Mouse (Mus musculus): Measurements from ENCODE around the gene 5730596B20Rik. TPM values are rescaled to one million over a fixed set of nuclear protein-coding genes. Genes with fewer than 3 reads are reported as not detected.
A peak's percentile ranks its signal among the peaks of the same experiment; 100 is the strongest.

Gene 5730596B20Rik
- total RNA-seq, 1 experiment from 2014 or later = 0.63 TPM

- DNase-seq = peak; percentile 85
Measured at GRCm38 (mm10) chr6:52213119-52213986, 36.1 kb downstream of the 5730596B20Rik start, which contains the start of the genes Hoxa3 and Gm28308. Hoxa3 (minus strand) TSS chr6:52213336. Gm28308 (minus strand) TSS chr6:52213339.

GRCm38 (mm10) chr6:52214271-52214670, 37.0 kb downstream of the 5730596B20Rik start:
- DNase-seq = no peak

GRCm38 (mm10) chr6:52215070-52215469, 37.8 kb downstream of the 5730596B20Rik start:
- DNase-seq = no peak

DNA sequence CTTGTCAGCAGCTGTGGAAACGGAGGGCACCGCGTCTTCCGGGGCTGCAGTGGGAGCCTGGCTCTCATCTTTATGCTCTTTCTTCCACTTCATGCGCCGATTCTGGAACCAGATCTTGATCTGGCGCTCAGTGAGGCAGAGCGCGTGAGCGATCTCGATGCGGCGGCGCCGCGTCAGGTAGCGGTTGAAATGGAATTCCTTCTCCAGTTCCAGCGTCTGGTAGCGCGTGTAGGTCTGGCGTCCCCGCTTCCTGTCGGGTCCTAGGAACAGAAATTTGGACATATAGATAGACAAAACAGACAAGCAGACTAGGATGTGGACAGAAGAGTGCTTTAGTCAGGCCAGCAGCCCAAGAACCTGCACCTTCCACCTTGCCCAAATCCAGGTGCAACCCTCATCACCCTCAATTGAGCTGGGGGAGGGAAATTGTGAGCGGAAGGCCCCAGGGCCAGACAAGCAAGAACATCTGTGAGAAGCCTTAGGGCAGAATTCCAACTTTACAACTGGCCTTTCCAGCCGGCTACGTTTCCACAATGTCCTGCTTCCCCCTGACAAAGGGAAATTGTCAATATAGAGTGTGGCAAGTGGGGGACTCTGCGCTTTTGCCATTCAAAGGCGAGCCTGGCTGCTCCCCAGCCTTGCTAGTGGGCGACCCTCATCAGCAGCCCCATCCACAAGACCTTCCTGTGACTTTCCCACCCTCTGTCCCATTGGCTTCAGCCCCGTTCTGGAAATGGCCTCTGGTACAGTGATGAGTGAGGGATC, 38.7 kb downstream of the 5730596B20Rik start:
- DNase-seq = no peak

GRCm38 (mm10) chr6:52216691-52217458, 39.6 kb downstream of the 5730596B20Rik start:
- DNase-seq = peak; percentile 67

- DNase-seq = peak; percentile 92
Measured at GRCm38 (mm10) chr6:52217459-52217768, 40.1 kb downstream of the 5730596B20Rik start.

- no peak for DNase-seq
Measured at GRCm38 (mm10) chr6:52217895-52218642, 40.8 kb downstream of the 5730596B20Rik start.

DNA sequence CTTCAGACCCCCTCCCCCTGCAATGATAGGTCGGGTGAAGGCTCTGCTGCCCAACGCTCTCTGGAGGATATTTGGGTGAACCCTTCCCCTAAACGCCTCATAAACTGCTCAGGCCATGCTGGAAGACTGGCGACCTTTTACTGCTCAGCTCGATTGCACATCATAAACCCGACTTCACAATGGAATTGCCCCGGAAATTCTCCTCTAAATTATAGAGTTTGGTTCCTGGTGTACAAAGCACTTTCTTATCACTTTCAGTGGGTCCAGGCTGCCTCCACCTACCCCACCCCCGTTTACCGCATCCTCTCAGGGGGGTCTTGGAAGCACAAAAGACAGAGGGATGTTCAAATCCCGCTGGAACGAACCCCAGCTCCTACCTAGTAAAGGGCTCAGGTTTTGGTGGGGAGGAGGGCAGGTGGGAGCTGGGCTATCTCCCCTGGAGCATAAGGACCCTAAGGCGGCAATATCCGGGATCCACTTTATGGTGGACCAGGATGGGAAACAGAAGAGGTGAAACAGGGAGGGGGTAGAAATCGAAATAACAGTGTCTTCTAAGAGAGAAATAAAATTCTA, 41.4 kb downstream of the 5730596B20Rik start:
- no peak for DNase-seq

- no peak for DNase-seq
Measured at GRCm38 (mm10) chr6:52219234-52219942, 42.1 kb downstream of the 5730596B20Rik start.

GRCm38 (mm10) chr6:52220003-52220864, 42.9 kb downstream of the 5730596B20Rik start:
- DNase-seq = peak; percentile 57

DNA sequence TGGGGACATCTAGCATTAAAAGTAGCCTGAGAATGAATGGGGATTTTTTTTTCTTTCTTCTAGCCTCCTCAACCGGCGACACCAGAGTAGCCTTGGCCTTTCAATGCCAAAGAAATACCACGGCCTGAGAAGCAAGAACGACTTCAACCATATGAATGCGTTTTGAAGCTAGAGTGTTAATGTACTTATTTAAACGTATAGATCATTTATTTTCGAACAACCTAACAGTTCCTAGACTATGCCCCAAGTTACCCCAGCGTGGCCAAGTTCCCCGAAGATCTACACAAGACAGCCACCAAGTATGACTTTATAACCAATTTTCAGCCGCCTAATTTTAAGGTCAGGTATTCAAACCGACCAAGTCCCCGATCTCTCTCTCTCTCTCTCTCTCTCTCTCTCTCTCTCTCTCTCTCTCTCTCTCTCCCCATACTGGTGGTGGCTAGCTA, 43.6 kb downstream of the 5730596B20Rik start:
- DNase-seq = no peak

- DNase-seq = peak; percentile 93
Measured at GRCm38 (mm10) chr6:52221337-52221992, 44.2 kb downstream of the 5730596B20Rik start, which contains the start of gene Hoxa7. Hoxa7 (minus strand) TSS chr6:52221854.

- no peak for DNase-seq
Measured at GRCm38 (mm10) chr6:52221993-52222685, 44.8 kb downstream of the 5730596B20Rik start.

DNA sequence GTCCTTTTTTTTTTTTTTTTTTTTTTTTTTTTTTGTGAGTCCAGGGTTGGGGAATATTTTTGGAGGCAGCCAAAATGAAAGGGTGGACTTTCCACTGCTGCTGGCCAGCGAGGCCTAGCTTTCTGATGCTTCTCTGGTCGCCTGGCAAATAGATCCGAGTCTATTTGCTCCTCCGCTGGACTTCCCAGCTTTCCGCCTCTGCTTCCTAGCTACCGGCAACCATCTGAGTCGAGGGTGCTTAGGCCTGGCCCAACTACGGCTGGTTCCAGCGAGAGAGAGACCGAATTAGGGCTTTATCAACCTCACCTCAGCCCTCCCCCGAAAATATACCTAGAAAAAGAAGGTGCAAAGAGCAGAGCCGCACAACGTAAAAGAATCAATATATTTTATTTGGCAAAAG, 45.4 kb downstream of the 5730596B20Rik start:
- DNase-seq = no peak

DNA sequence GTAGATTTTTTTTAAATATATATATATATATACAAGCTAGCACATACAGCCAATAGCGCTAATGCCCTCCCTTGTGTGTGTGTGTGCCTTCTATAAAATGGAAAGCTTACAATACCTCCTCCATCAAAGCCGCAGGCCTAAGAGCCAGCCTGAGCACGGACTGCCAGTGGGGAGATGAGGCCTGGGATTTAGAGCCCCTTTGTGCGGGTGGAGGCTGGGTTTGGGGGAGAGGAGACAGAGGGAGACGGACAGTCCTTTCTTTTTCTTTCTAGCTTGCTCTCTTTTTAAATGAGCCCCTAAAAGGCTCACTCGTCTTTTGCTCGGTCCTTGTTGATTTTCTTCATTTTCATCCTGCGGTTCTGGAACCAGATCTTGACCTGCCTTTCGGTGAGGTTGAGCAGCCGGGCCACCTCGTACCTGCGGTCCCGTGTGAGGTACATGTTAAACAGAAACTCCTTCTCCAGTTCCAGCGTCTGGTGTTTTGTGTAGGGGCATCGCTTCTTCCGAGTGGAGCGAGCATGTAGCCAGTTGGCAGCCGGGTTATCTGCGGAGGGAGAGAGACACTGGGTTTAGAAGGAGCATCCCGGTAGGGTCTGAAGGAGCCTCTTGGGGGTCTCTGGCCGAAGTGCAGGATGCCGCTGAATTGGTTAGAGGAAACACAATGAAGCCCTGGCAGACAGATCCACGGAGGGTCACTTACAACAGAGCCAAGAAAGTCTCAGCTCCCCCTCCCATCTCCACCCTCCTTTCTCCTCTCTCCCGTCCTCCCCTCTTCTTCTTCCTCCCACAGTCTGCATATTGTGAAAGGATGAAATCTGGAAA, 46.9 kb downstream of the 5730596B20Rik start:
- DNase-seq = no peak

- no peak for DNase-seq
Measured at GRCm38 (mm10) chr6:52224895-52225611, 47.8 kb downstream of the 5730596B20Rik start.
